Mouse (Mus musculus) midbrain, embryonic 16.5 days (tissue): ENCODE measurements around the gene Cntn5. TPM values are rescaled to one million over a fixed set of nuclear protein-coding genes. Genes with fewer than 3 reads are reported as not detected.
A peak's percentile ranks its signal among the peaks of the same experiment; 100 is the strongest.

ENCODE experiments used
- ATAC-seq: fragments of 200-750 bp; cut with Nextera tagmentation; 2 replicates; pipeline ENCODE4 v1.8.0; 2017; ENCODE audit warnings: moderate TSS enrichment
- H3K27ac ChIP-seq: fragments of 300-500 bp; sonication (generic); 2 replicates; pipeline ENCODE4 v1.5.1; 2014; ENCODE audit warnings: mild to moderate bottlenecking, low read length, mixed read lengths
- H3K27me3 ChIP-seq: fragments of 300-500 bp; sonication (generic); 2 replicates; pipeline ENCODE4 v1.6.1; 2014; ENCODE audit warnings: low read depth, low read length, mixed read lengths; ENCODE audit not compliant: control insufficient read depth, insufficient read depth
- H3K36me3 ChIP-seq: fragments of 300-500 bp; sonication (generic); 2 replicates; pipeline ENCODE4 v1.6.1; 2014; ENCODE audit warnings: mild to moderate bottlenecking, low read length, moderate library complexity, mixed read lengths; ENCODE audit not compliant: control insufficient read depth, insufficient read depth
- H3K4me1 ChIP-seq: fragments of 300-500 bp; sonication (generic); 2 replicates; pipeline ENCODE4 v1.6.1; 2014; ENCODE audit warnings: mild to moderate bottlenecking, low read length, mixed read lengths; ENCODE audit not compliant: control insufficient read depth, insufficient read depth
- H3K4me2 ChIP-seq: fragments of 300-500 bp; sonication (generic); 2 replicates; pipeline ENCODE4 v1.6.1; 2014; ENCODE audit warnings: mild to moderate bottlenecking, low read length, mixed read lengths
- H3K4me3 ChIP-seq: fragments of 300-500 bp; sonication (generic); 2 replicates; pipeline ENCODE4 v1.5.1; 2014; ENCODE audit warnings: low read depth, mild to moderate bottlenecking, low read length, moderate library complexity, mixed read lengths
- H3K9ac ChIP-seq: fragments of 300-500 bp; sonication (generic); 2 replicates; pipeline ENCODE4 v1.6.1; 2014; ENCODE audit warnings: low read depth, low read length, mixed read lengths
- H3K9me3 ChIP-seq: fragments of 300-500 bp; sonication (generic); replicated peaks from 2 replicates; pipeline ENCODE4 v1.6.1; 2014; ENCODE audit warnings: mild to moderate bottlenecking, low read length, mixed read lengths; ENCODE audit not compliant: control insufficient read depth, poor library complexity, severe bottlenecking
- WGBS: fragments of 180-500 bp; shearing (Covaris S2); extraction: QIAGEN DNeasy Blood & Tissue Kit; methylation state at CpG from one replicate; pipeline ENCODE4 v1.1.7; 2014; 5-methylcytosine and 5-hydroxymethylcytosine counted together
- polyA plus RNA-seq: library from polyadenylated mRNA; unstranded; fragments of >200 nt; fragmentation: Nextera tagmentation; extraction: Ambion mirVana; gene quantifications from 2 replicates; pipeline ENCODE4 v1.2.1, GENCODE M21; 2015

The Cntn5 gene
- polyA plus RNA-seq, 1 experiment from 2014 or later, result 25.4 TPM

DNA sequence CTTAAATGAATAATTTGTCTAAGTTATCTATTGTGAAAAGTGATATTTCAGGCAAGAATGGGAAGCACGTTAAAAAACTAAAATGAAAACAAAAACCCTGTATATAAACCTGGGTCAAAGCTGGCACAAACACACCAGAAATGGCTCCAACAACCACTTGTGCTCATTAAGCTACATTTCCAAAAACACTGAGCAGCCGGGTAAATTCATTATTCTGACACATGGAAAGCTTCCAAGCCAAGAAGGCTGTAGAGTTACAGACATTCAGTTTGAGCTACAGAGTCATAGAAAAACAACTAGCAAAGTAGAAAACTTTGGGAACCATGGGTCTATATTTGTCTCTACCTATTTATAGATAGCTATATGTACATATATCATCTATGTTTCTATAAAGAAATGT is 1087.1 kb downstream of the Cntn5 start:
- Histone ChIP-seq H3K9me3 (no peaks in the 10 kb centered on the region), H3K4me1 (no peaks in the 10 kb centered on the region), H3K4me3 (no peak overlapping the region), H3K9ac (no peak overlapping the region), H3K4me2 (no peak overlapping the region), H3K36me3 (no peaks in the 10 kb centered on the region), H3K27ac (no peak overlapping the region), H3K27me3 (no peaks in the 10 kb centered on the region)
- no peak for ATAC-seq
- WGBS, result 84% methylated on average over 2 of the region's 2 CpGs

DNA sequence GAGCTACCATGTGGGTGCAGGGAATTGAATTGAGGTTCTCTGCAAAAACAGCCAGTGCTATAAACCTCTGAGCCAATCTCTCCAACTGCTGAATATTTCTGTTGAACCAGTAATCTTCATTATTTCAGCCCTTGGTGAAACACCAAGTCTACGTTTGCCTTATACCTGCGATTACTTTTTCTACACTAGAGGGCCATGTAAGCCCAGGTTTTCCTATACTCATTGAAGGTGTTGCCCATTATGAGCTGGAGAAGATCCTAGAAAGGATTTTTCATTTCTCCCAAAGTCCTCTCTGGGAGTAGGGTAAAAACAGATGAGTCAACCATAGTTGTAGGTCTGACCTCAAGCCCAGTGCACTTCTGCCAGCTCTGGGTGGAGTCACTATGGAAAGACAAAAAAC is 1105.0 kb downstream of the Cntn5 start:
- H3K4me2 ChIP-seq, result no peak overlapping the region
- 72% methylated on average over 2 of the region's 2 CpGs for WGBS
- no peaks in the 10 kb centered on the region for H3K27me3 ChIP-seq
- H3K4me3 ChIP-seq, result no peak overlapping the region
- H3K36me3 ChIP-seq, result no peaks in the 10 kb centered on the region
- H3K4me1 ChIP-seq, result no peaks in the 10 kb centered on the region
- ATAC-seq, result no peak
- no peaks in the 10 kb centered on the region for H3K9me3 ChIP-seq
- no peak overlapping the region for H3K9ac ChIP-seq
- H3K27ac ChIP-seq, result no peak overlapping the region

DNA sequence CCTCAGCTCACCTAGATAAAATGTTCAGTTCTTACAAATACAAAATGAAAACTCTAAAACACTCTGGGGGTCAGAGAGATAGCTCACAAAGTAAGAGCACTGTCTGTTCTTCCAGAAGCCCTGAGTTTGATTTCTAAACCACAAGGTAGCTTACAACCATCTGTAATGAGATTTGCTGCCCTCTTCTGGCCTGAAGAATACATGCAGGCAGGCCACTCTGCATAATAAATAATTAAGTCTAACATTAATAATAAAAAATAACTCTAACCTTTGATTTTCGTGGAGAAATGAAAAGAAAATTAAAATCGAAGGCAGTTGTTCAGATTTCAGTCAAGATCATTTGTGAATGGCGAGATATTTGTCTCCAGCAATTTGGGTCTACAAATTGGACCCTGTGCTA is 1120.9 kb downstream of the Cntn5 start:
- H3K36me3 ChIP-seq, result no peaks in the 10 kb centered on the region
- no peak overlapping the region for H3K4me3 ChIP-seq
- no peaks in the 10 kb centered on the region for H3K4me1 ChIP-seq
- H3K9me3 ChIP-seq, result no peaks in the 10 kb centered on the region
- 52% methylated on average over 3 of the region's 3 CpGs for WGBS
- no peak for ATAC-seq
- no peaks in the 10 kb centered on the region for H3K27me3 ChIP-seq
- H3K27ac ChIP-seq, result no peak overlapping the region
- no peak overlapping the region for H3K9ac ChIP-seq
- H3K4me2 ChIP-seq, result no peak overlapping the region

DNA sequence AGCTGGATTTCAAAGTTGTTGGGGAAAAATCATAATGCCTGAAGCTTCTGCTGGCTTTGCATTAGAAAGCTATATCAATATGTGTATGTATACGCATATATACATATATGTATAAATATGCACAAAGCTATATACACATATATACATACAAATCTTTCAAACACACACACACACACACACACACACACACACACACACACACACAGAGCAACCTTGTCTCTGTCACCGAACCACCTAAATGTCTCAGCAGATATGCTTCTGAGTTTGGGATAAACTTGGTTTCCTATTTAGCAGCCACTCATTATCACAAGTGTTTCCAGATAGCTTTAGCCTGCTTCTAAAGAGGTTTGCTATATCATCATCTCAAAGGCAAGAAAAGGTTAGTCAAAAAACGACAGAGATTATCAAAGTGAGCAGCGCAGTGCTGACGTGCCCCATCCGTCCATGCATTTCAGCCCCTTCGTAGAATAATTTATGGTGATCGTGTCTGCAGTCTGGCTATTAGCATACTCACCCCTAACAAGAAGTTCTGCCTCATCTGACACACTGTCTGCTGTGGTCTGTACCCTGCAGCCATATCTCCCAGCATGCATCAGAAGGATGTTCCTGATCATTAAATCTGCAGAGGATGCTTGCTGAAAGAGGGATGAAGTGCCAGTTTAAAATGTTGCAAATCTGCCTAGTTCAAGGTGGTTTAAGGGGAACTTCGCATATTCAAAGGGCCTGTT is 1123.3 kb downstream of the Cntn5 start:
- H3K9me3 ChIP-seq, result no peaks in the 10 kb centered on the region
- no peaks in the 10 kb centered on the region for H3K27me3 ChIP-seq
- H3K4me3 ChIP-seq, result no peak overlapping the region
- H3K27ac ChIP-seq, result no peak overlapping the region
- H3K36me3 ChIP-seq, result no peaks in the 10 kb centered on the region
- H3K4me2 ChIP-seq, result no peak overlapping the region
- no peak overlapping the region for H3K9ac ChIP-seq
- no peaks in the 10 kb centered on the region for H3K4me1 ChIP-seq
- 62% methylated on average over 9 of the region's 9 CpGs for WGBS
- ATAC-seq, result peak; percentile 87

DNA sequence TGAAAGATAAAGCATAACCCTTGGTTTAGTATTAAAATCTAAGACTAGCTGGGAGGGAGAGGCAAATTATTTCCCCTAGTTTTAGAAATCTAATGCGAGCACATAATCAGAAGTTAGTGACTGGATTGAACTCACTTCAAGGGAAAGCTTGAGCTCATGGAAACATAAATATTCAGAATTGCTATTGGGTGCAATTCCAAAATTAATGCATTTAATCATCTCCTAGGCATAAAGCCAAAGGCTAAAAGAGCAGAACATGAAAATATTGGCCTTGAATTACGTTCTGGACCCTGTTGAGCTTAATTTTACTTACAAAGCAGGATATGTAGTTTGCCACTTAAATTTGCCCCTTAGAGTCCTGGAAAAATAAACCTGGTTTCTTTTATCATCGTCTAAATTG is 1124.9 kb downstream of the Cntn5 start:
- Histone ChIP-seq H3K4me3 (no peak overlapping the region), H3K27me3 (no peaks in the 10 kb centered on the region), H3K9ac (no peak overlapping the region), H3K4me2 (no peak overlapping the region), H3K4me1 (no peaks in the 10 kb centered on the region), H3K36me3 (no peaks in the 10 kb centered on the region), H3K9me3 (no peaks in the 10 kb centered on the region), H3K27ac (no peak overlapping the region)
- ATAC-seq, result no peak
- WGBS, result 62% methylated on average over 3 of the region's 3 CpGs

DNA sequence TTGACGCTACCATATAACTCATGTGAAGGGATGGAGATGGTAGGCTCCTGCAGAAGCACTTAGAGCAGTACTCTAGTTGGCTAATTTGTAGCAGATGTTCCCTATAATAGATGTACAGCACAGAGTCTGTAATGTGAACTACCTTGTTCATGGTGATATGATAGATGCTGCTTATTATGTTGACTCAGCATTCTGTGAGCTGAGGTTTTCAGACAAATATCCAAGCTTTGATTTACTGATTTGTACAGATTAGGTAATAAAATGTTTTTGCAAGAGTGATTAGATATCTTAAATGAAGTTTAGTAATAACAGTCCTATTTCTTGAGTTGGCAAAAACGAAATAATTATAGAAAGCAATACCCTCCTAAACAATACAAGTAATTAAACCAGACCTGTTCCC is 1133.8 kb downstream of the Cntn5 start:
- WGBS, result 78% methylated on average over 2 of the region's 2 CpGs
- no peak overlapping the region for H3K27ac ChIP-seq

DNA sequence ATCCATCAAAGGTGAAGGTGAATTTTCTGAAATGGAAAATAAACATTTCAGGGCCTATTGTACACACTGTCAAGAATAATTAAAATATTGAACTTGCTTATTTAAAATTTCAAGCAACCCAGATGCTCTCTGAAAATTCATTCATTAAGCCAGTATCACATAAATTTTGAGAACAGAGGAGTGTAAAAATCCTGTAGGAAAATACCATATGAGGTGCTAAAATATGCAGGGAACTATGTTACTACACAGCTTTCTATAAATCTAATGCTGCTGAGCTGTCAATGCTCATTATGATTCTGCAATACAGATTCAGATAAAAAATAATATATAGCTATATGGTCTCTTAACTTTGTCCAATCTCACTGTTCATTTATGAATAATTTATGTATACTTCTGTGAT is 1134.9 kb downstream of the Cntn5 start:
- H3K4me2 ChIP-seq, result no peak overlapping the region
- no peaks in the 10 kb centered on the region for H3K9me3 ChIP-seq
- H3K36me3 ChIP-seq, result no peaks in the 10 kb centered on the region
- no peak overlapping the region for H3K9ac ChIP-seq
- no peaks in the 10 kb centered on the region for H3K27me3 ChIP-seq
- H3K4me1 ChIP-seq, result no peaks in the 10 kb centered on the region
- no peak overlapping the region for H3K4me3 ChIP-seq
- H3K27ac ChIP-seq, result no peak overlapping the region
- ATAC-seq, result no peak

More for the DNA sequence above, 1133.8 kb downstream of the Cntn5 start:
- H3K4me1 ChIP-seq, result no peaks in the 10 kb centered on the region
- no peaks in the 10 kb centered on the region for H3K27me3 ChIP-seq
- ATAC-seq, result no peak
- H3K4me3 ChIP-seq, result no peak overlapping the region
- no peaks in the 10 kb centered on the region for H3K9me3 ChIP-seq
- no peaks in the 10 kb centered on the region for H3K36me3 ChIP-seq
- no peak overlapping the region for H3K4me2 ChIP-seq
- H3K9ac ChIP-seq, result no peak overlapping the region

DNA sequence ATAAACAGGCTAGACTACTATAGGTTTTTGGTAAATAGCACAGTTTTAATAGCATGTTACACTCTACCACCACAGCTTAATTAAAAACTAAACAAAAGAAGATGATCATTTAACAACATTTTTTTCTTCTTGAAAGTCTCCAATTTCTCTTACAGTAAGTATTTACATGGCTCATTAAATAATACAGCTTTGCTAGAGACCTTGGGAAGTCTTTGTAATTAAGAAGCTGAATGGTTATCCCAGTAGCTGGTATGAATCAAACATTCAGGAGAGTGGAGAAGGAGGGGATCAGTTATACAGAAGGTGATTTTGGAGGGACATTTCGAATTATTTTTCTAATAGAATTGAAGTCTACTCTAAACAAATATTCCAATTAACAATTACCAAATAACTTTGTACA is 1186.4 kb downstream of the Cntn5 start:
- Histone ChIP-seq H3K9me3 (no peaks in the 10 kb centered on the region), H3K27ac (no peak overlapping the region), H3K4me2 (no peak overlapping the region), H3K4me3 (no peak overlapping the region), H3K27me3 (no peaks in the 10 kb centered on the region), H3K4me1 (no peaks in the 10 kb centered on the region), H3K9ac (no peak overlapping the region), H3K36me3 (no peaks in the 10 kb centered on the region)
- ATAC-seq, result no peak
- WGBS, result 74% methylated on average over 1 of the region's 1 CpGs

DNA sequence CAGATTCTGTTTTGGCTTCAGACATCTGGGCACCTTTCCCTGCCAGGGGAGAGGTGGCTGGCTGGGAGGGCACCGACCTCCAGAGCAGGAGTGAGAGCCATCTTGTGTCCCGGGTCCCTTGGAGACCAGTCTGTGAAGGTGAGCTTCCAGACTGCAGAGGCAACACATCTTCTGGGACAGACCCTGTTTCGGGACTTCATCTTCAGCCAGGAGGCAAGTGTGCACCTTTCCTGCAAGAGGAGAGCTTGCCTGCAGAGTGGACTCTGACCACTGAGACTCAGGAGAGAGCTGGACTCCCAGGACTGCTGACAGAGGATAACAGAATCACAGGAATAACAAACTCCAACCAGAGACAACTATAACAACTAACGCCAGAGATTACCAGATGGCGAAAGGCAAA is 1195.9 kb downstream of the Cntn5 start:
- Histone ChIP-seq H3K36me3 (no peaks in the 10 kb centered on the region), H3K4me2 (no peak overlapping the region), H3K27me3 (no peaks in the 10 kb centered on the region), H3K9me3 (no peaks in the 10 kb centered on the region), H3K4me1 (no peaks in the 10 kb centered on the region), H3K27ac (no peak overlapping the region), H3K9ac (no peak overlapping the region), H3K4me3 (no peak overlapping the region)
- WGBS, result 89% methylated on average over 5 of the region's 5 CpGs
- no peak for ATAC-seq
